Mouse (Mus musculus) ES-Bruce4 (cell line): ENCODE data around the gene Rnf220.

Experiments used
- CTCF ChIP-seq: IDR thresholded peaks from one replicate; pipeline ENCODE4 v1.8.1; 2011; ENCODE audit warnings: low read depth, low read length
- EP300 ChIP-seq: IDR thresholded peaks from 2 replicates; pipeline ENCODE4 v1.6.1; 2011; ENCODE audit warnings: low read depth, low read length; ENCODE audit not compliant: insufficient read depth
- POLR2A ChIP-seq: IDR thresholded peaks from one replicate; pipeline ENCODE4 v1.8.1; 2011; ENCODE audit warnings: low read length; ENCODE audit not compliant: insufficient read depth

- TF ChIP-seq CTCF = no peak
- TF ChIP-seq EP300 = no peak
- no peak for TF ChIP-seq POLR2A
These were observed 138.9 kb downstream of the Rnf220 start for GRCm38 (mm10) chr4:117357917-117358316.
